10 mouse cellular contexts compared by ENCODE assay signal in genomic region chr9:62286967-62287632, GRCm38 (mm10). TPM values are rescaled to one million over a fixed set of nuclear protein-coding genes. Genes with fewer than 3 reads are reported as not detected.
A peak's percentile ranks its signal among the peaks of the same experiment; 100 is the strongest.
DNase-seq lines count a peak whose midpoint lies in the region; ATAC-seq lines count a peak whose summit lies in the region.
"Had no signal": no experiment of that assay in that cellular context is flagged by ENCODE, and none has a peak within 500 bp of the region (broad histone marks: within the 10 kb centered on the region; RNA-seq: fewer than 3 reads in every experiment).

No protein-coding gene starts in this region.

- H3K27ac ChIP-seq in neural tube, embryonic 15.5 days (replicated peaks), result no peak overlapping the region
- H3K27ac ChIP-seq in liver, embryonic 11.5 days (ENCODE audit: low read depth, low read length), result no peak overlapping the region
- H3K27ac ChIP-seq: stomach, embryonic 15.5 days had no signal

- no peaks in the 10 kb centered on the region for H3K27me3 ChIP-seq in neural tube, embryonic 15.5 days (replicated peaks)
- no peaks in the 10 kb centered on the region; the same call in 1 of the 2 replicates for H3K27me3 ChIP-seq in liver, embryonic 11.5 days (replicated peaks; ENCODE audit: control insufficient read depth, insufficient read depth, low read length)
- H3K27me3 ChIP-seq: stomach, embryonic 15.5 days had no signal

- H3K4me3 ChIP-seq in neural tube, embryonic 15.5 days (replicated peaks), result no peak overlapping the region
- no peak overlapping the region for H3K4me3 ChIP-seq in liver, embryonic 11.5 days (ENCODE audit: low read depth, low read length)
- H3K4me3 ChIP-seq: stomach, embryonic 15.5 days had no signal

- no peak for ATAC-seq in neural tube, embryonic 15.5 days (ENCODE audit: low FRiP score)
- ATAC-seq in liver, embryonic 11.5 days (replicated peaks; ENCODE audit: low FRiP score), result no peak
- no peak; the same call in 1 of the 2 replicates for ATAC-seq in megakaryocyte, adult 5-6 weeks (ENCODE audit: poor library complexity, severe bottlenecking)

- no peaks in the 10 kb centered on the region for H3K36me3 ChIP-seq in neural tube, embryonic 15.5 days
- H3K36me3 ChIP-seq in liver, embryonic 11.5 days (ENCODE audit: control insufficient read depth, insufficient read depth, low read length), result no peaks in the 10 kb centered on the region
- H3K36me3 ChIP-seq: stomach, embryonic 15.5 days had no signal

- H3K4me2 ChIP-seq in neural tube, embryonic 15.5 days, result no peak overlapping the region
- H3K4me2 ChIP-seq in liver, embryonic 11.5 days, result no peak overlapping the region
- H3K4me2 ChIP-seq: stomach, embryonic 15.5 days had no signal

- H3K4me1 ChIP-seq in neural tube, embryonic 15.5 days, result no peaks in the 10 kb centered on the region
- H3K4me1 ChIP-seq in liver, embryonic 11.5 days (replicated peaks; ENCODE audit: control insufficient read depth, insufficient read depth, low read length), result no peaks in the 10 kb centered on the region
- H3K4me1 ChIP-seq: stomach, embryonic 15.5 days had no signal

- DNase-seq in neural tube, embryonic 10.5 days (ENCODE audit: extremely low spot score, low spot score), result peak; percentile 75
- DNase-seq in adrenal gland, adult 2 months, result peak; percentile 69
- peak; percentile 86 for DNase-seq in embryo, embryonic 11 days
- peak; percentile 72 for DNase-seq in kidney, adult 9 months
- peak; percentile 60 for DNase-seq in liver, embryonic 11.5 days (ENCODE audit: low spot score)
- DNase-seq in right cerebral cortex, adult 2 months (ENCODE audit: low spot score in 2 of 2), result peak; percentile 77 to 90

- H3K9me3 ChIP-seq in neural tube, embryonic 15.5 days (replicated peaks), result no peaks in the 10 kb centered on the region
- H3K9me3 ChIP-seq in liver, embryonic 11.5 days (ENCODE audit: control insufficient read depth, low read length), result no peaks in the 10 kb centered on the region
- H3K9me3 ChIP-seq: stomach, embryonic 15.5 days had no signal

- 46% methylated on average over 4 of the region's 4 CpGs for WGBS in neural tube, embryonic 15.5 days
- WGBS in liver, embryonic 11.5 days, result 52% methylated on average over 4 of the region's 4 CpGs

- H3K9ac ChIP-seq in neural tube, embryonic 15.5 days (replicated peaks), result no peak overlapping the region
- no peak overlapping the region for H3K9ac ChIP-seq in liver, embryonic 11.5 days (ENCODE audit: low read depth, low read length)
- H3K9ac ChIP-seq: stomach, embryonic 15.5 days had no signal

RNA-seq across cellular contexts. Expression of gene Spesp1, which starts 5.1 kb away (rescaled TPM):
- not detected in 2 replicates for polyA plus RNA-seq in neural tube, embryonic 15.5 days (2015; fragmentation: Nextera tagmentation; extraction: Ambion mirVana)
- total RNA-seq in adrenal gland, adult 2 months (2021), result not detected
- not detected in 2 replicates for polyA plus RNA-seq in adrenal gland, adult 2 months (2012; rRNA removed)
- polyA plus RNA-seq in liver, embryonic 11.5 days (2014; fragmentation: Nextera tagmentation; extraction: Ambion mirVana), result not detected in 2 replicates
- total RNA-seq in megakaryocyte, adult 5-6 weeks (2015), result not detected in 2 replicates
- total RNA-seq in megakaryocyte, adult 5-6 weeks (2017), result not detected in 2 replicates
- polyA plus RNA-seq: heart, embryonic 16.5 days; stomach, embryonic 15.5 days had no signal

RNA-seq across cellular contexts. Expression of gene Anp32a, which starts 54.0 kb away (rescaled TPM):
- polyA plus RNA-seq in neural tube, embryonic 15.5 days (2015; fragmentation: Nextera tagmentation; extraction: Ambion mirVana), result 131 and 170 TPM in 2 replicates
- 100 to 1,000 TPM; 278 to 501 TPM for total RNA-seq in adrenal gland, adult 2 months (2021)
- polyA plus RNA-seq in adrenal gland, adult 2 months (2012; rRNA removed), result 8.0 and 9.8 TPM in 2 replicates
- 107 and 112 TPM in 2 replicates for polyA plus RNA-seq in liver, embryonic 11.5 days (2014; fragmentation: Nextera tagmentation; extraction: Ambion mirVana)
- 257 and 275 TPM in 2 replicates for total RNA-seq in megakaryocyte, adult 5-6 weeks (2015)
- 587 and 621 TPM in 2 replicates for total RNA-seq in megakaryocyte, adult 5-6 weeks (2017)
